Mouse (Mus musculus): ENCODE data around the gene Phf21a. TPM values are rescaled to one million over a fixed set of nuclear protein-coding genes. Genes with fewer than 3 reads are reported as not detected.
A peak's percentile ranks its signal among the peaks of the same experiment; 100 is the strongest.
"Not testable (repeated sequence)": the region's sequence is repeated elsewhere in the genome, so short reads cannot be mapped to it uniquely, and the experiment has no call there.

Phf21a gene
- polyA plus RNA-seq, 1 experiment from 2014 or later: 7.3 TPM

DNA sequence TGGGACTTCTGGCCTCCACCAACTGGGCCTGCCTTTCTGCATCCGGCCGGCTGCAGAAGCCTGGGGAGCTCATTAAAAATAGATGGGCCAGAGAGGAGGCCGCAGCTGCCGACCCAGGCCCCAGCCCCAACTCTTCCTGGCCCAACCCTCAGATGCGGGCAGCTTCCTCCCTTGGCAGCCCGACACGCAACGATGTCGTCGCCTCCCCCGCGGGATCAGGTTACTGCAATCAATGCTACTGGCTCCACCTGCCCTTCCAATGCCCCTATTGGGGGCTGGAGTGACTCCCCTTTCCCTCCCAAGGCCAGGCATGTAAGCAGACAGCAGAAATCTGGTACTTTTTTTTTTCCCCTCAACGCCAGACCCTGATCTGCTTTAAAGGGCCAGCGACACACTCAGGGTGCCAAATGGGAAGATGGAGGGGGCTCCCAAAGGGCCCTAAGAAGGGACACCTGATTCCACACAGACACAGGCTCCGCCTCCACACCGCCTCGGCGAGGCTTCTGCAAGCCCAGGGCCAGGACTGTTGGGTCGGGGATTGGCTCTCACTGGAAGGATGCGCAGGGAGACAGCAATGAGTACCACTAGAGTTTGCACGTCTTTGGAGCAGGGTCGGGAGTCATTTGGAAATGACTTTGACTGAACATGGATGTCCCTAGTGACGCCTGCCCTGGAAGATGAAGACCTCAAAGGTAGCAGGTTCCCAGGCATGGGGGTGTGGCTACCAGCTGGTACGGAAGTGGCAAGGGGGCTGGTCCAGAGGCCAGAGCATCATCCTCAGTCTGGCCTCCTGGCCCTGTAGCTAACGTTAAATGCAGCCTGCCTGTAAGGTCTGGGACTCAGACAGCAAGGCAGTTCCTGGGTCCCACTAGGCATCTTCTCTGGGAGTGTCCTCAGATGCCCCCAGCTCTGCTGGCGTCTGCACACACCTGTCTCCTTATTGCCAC, 299.7 kb downstream of the Phf21a start:
- H3K36me3 ChIP-seq (ENCODE audit: control insufficient read depth, insufficient read depth, low read length): no peaks in the 10 kb centered on the region
- ATAC-seq (ENCODE audit: low FRiP score, low TSS enrichment) (no peak), DNase-seq (ENCODE audit: low spot score) (peak; percentile 46)
- WGBS: 10% methylated on average over 26 of the region's 26 CpGs
- TF ChIP-seq CTCF (IDR thresholded peaks at IDR 0.05; ENCODE audit: low read depth) (no peak), EP300 (optimal IDR thresholded peaks at IDR 0.05) (no peak)
- H3K27me3 ChIP-seq (ENCODE audit: control insufficient read depth, insufficient read depth, low read length): no peaks in the 10 kb centered on the region
- H3K4me3 ChIP-seq (ENCODE audit: low read depth, low read length): peak overlapping the region; percentile 32
- peak overlapping the region; percentile 40; the same call in 1 of the 2 replicates for H3K27ac ChIP-seq (replicated peaks)
- peak overlapping the region; percentile 63 for H3K9ac ChIP-seq (ENCODE audit: low read length)
- no peaks in the 10 kb centered on the region for H3K9me3 ChIP-seq (ENCODE audit: control insufficient read depth, low read length)
- 0 out of 2 replicates have a peak, but pooled peaks cover 3% of the 10 kb centered on the region for H3K4me1 ChIP-seq (replicated peaks; ENCODE audit: control insufficient read depth, insufficient read depth)
- peak overlapping the region; percentile 53 for H3K4me2 ChIP-seq (replicated peaks; ENCODE audit: low read depth)

DNA sequence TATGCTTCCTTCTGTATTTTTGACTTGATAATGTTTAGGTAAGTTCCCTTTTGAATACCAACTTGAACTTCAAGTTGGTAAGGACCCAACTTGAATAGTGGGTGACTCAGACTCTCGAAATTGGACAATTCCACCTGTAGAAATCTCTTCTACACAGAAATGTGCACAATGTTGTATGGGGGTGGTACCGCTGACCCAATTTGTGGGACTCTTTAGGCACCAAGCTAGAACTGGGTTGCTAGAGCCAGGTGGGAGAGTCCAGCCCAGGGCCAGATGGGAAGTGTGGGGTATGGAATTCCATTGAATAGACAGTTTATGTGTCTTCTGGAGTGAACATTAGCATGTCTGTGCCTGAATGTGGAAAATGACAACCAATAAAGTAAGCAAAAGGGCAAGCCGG, 302.6 kb downstream of the Phf21a start:
- Histone ChIP-seq H3K27me3 (ENCODE audit: control insufficient read depth, insufficient read depth, low read length) (no peaks in the 10 kb centered on the region), H3K4me2 (replicated peaks; ENCODE audit: low read depth) (no peak overlapping the region)
- WGBS: 70% methylated on average over 3 of the region's 3 CpGs

DNA sequence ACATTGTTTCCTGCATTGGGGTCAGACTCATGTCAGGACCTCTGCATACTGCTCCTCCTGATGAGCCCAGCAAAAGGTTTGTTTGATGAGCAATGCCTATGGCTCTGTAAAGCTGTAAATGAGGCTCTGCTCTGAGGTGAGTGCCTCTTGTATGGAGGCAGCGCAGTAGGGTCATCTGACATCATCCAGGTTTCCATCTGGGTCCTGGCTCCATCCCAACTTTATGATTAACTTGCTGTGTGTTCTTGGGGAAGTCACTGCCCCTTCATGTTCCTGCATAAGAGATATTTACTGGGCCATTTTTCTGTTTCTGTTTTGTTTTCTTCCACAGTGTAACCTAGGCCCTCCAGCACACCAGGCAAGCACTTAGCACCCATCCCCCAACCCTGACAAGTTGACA, 304.5 kb downstream of the Phf21a start:
- ATAC-seq (ENCODE audit: low FRiP score, low TSS enrichment) (no peak), DNase-seq (ENCODE audit: low spot score) (no peak)
- Histone ChIP-seq H3K36me3 (ENCODE audit: control insufficient read depth, insufficient read depth, low read length) (no peaks in the 10 kb centered on the region), H3K9me3 (ENCODE audit: control insufficient read depth, low read length) (no peaks in the 10 kb centered on the region), H3K27ac (replicated peaks) (no peak overlapping the region), H3K4me3 (ENCODE audit: low read depth, low read length) (no peak overlapping the region), H3K4me2 (replicated peaks; ENCODE audit: low read depth) (no peak overlapping the region), H3K4me1 (replicated peaks; ENCODE audit: control insufficient read depth, insufficient read depth) (no peaks in the 10 kb centered on the region; the same call in 1 of the 2 replicates), H3K27me3 (ENCODE audit: control insufficient read depth, insufficient read depth, low read length) (no peaks in the 10 kb centered on the region), H3K9ac (ENCODE audit: low read length) (no peak overlapping the region)
- TF ChIP-seq CTCF (IDR thresholded peaks at IDR 0.05; ENCODE audit: low read depth) (no peak), EP300 (optimal IDR thresholded peaks at IDR 0.05) (no peak)
- WGBS: 67% methylated on average over 1 of the region's 1 CpGs

More for the DNA sequence above, 302.6 kb downstream of the Phf21a start:
- Histone ChIP-seq H3K9ac (ENCODE audit: low read length) (no peak overlapping the region), H3K27ac (replicated peaks) (no peak overlapping the region), H3K4me1 (replicated peaks; ENCODE audit: control insufficient read depth, insufficient read depth) (no peaks in the 10 kb centered on the region), H3K9me3 (ENCODE audit: control insufficient read depth, low read length) (no peaks in the 10 kb centered on the region), H3K36me3 (ENCODE audit: control insufficient read depth, insufficient read depth, low read length) (no peaks in the 10 kb centered on the region), H3K4me3 (ENCODE audit: low read depth, low read length) (no peak overlapping the region)
- ATAC-seq (ENCODE audit: low FRiP score, low TSS enrichment): no peak
- no peak for DNase-seq (ENCODE audit: low spot score)
- no peak for TF ChIP-seq EP300 (optimal IDR thresholded peaks at IDR 0.05)
- TF ChIP-seq CTCF (IDR thresholded peaks at IDR 0.05; ENCODE audit: low read depth): no peak

DNA sequence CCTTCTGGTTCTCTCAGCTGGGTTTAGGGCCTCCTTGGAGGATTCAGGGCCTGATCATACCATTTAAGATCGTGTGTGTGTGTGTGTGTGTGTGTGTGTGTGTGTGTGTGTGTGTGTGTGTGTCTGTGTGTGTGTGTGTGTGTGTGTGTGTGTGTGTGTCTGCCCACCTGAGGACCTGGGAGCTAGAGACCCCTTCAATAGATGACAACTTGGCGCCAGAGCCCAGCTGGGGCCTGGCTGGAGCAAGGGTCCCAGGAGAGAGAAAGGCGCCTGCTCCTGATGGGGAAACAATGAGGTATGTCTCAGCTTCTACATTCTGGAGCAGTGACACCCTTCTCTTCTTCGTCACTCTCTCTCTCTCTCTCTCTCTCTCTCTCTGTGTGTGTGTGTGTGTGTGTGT, 307.0 kb downstream of the Phf21a start:
- not testable (repeated sequence) for H3K27me3 ChIP-seq (ENCODE audit: control insufficient read depth, insufficient read depth, low read length); H3K9me3 ChIP-seq (ENCODE audit: control insufficient read depth, low read length); H3K4me2 ChIP-seq (replicated peaks; ENCODE audit: low read depth); H3K27ac ChIP-seq (replicated peaks); H3K4me3 ChIP-seq (ENCODE audit: low read depth, low read length); ATAC-seq (ENCODE audit: low FRiP score, low TSS enrichment); H3K9ac ChIP-seq (ENCODE audit: low read length); H3K36me3 ChIP-seq (ENCODE audit: control insufficient read depth, insufficient read depth, low read length); DNase-seq (ENCODE audit: low spot score); H3K4me1 ChIP-seq (replicated peaks; ENCODE audit: control insufficient read depth, insufficient read depth)
- WGBS: 84% methylated on average over 3 of the region's 4 CpGs

DNA sequence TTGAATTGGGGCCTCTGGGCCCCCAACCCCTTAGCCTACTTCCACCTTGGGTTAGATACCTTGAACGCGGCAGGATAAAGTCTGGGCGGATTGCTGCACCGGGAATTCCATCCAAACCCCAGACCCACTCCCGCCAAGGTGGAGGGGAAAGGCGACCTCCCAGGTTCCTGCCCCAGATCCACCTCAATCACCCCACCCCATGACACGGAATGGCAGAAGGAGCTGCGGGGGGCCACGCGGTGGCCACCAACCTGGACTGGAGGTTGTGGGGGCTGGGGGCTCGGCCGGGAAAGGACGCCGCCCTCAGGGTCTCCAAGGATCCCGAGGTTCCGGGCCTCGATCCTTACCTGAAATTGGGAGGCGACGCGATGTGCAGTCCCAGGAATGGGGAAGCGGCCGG, 307.8 kb downstream of the Phf21a start:
- Histone ChIP-seq H3K27me3 (ENCODE audit: control insufficient read depth, insufficient read depth, low read length) (no peaks in the 10 kb centered on the region), H3K27ac (replicated peaks) (no peak overlapping the region), H3K36me3 (ENCODE audit: control insufficient read depth, insufficient read depth, low read length) (peaks cover 9% of the 10 kb centered on the region; the same call in 1 of the 2 replicates), H3K4me2 (replicated peaks; ENCODE audit: low read depth) (peak overlapping the region; percentile 82), H3K4me3 (ENCODE audit: low read depth, low read length) (peak overlapping the region; percentile 50), H3K4me1 (replicated peaks; ENCODE audit: control insufficient read depth, insufficient read depth) (no peaks in the 10 kb centered on the region; the same call in 1 of the 2 replicates), H3K9me3 (ENCODE audit: control insufficient read depth, low read length) (no peaks in the 10 kb centered on the region), H3K9ac (ENCODE audit: low read length) (peak overlapping the region; percentile 58)
- TF ChIP-seq CTCF (IDR thresholded peaks at IDR 0.05; ENCODE audit: low read depth): no peak
- TF ChIP-seq EP300 (optimal IDR thresholded peaks at IDR 0.05): no peak
- DNase-seq (ENCODE audit: low spot score) (no peak), ATAC-seq (ENCODE audit: low FRiP score, low TSS enrichment) (no peak)
- 9% methylated on average over 15 of the region's 22 CpGs for WGBS

- ATAC-seq (ENCODE audit: low FRiP score, low TSS enrichment): peak; percentile 43; the same call in 1 of the 2 replicates
- no peaks in the 10 kb centered on the region; the same call in 1 of the 2 replicates for H3K4me1 ChIP-seq (replicated peaks; ENCODE audit: control insufficient read depth, insufficient read depth)
- no peaks in the 10 kb centered on the region for H3K27me3 ChIP-seq (ENCODE audit: control insufficient read depth, insufficient read depth, low read length)
- WGBS: 4% methylated on average over 16 of the region's 59 CpGs
- H3K4me3 ChIP-seq (ENCODE audit: low read depth, low read length): peak within 1 kb of the TSS; percentile 50
- peak within 1 kb of the TSS; percentile 82 for H3K4me2 ChIP-seq (replicated peaks; ENCODE audit: low read depth)
- H3K9me3 ChIP-seq (ENCODE audit: control insufficient read depth, low read length): no peaks in the 10 kb centered on the region
- no peak for TF ChIP-seq EP300 (optimal IDR thresholded peaks at IDR 0.05)
- TF ChIP-seq CTCF (IDR thresholded peaks at IDR 0.05; ENCODE audit: low read depth): no peak
- H3K9ac ChIP-seq (ENCODE audit: low read length): peak within 1 kb of the TSS; percentile 58
- no peak within 1 kb of the TSS for H3K27ac ChIP-seq (replicated peaks)
- DNase-seq (ENCODE audit: low spot score): peak; percentile 47
- H3K36me3 ChIP-seq (ENCODE audit: control insufficient read depth, insufficient read depth, low read length): peaks cover 10% of the 10 kb centered on the region; the same call in 1 of the 2 replicates
Observed at GRCm38 (mm10) chr2:92401091-92401561, 308.2 kb downstream of the Phf21a start, which contains the start of gene Mapk8ip1. Gene Mapk8ip1 (minus strand): TSS chr2:92401263.

All from stomach, postnatal 0 days (tissue).